Mouse (Mus musculus) mouse trophoblast stem cell (cell line): ENCODE results near the gene Apopt1.

Experiments used
- in situ Hi-C, 2 experiments: fragments of 300-500 bp; cut with MseI, MboI; formaldehyde crosslinking; loops; 2 replicates in 1 of 2; 3 replicates in 1 of 2; pipeline ENCODE4 v1.15.1; 2025

Apopt1 gene

GRCm38 (mm10) chr12:111681305-111681704 lies 31.8 kb upstream of the Apopt1 start:
- in situ Hi-C loops, result no loop called here

GRCm38 (mm10) chr12:111682003-111682402 lies 31.1 kb upstream of the Apopt1 start:
- in situ Hi-C loops, result no loop called here

- in situ Hi-C loops, result no loop called here
Observed at GRCm38 (mm10) chr12:111682806-111683205, 30.3 kb upstream of the Apopt1 start.

- in situ Hi-C loops, result no loop called here
Observed at GRCm38 (mm10) chr12:111686390-111686789, 26.7 kb upstream of the Apopt1 start.

GRCm38 (mm10) chr12:111687350-111688068 lies 25.6 kb upstream of the Apopt1 start:
- in situ Hi-C loops, result no loop called here

GRCm38 (mm10) chr12:111688069-111688428 lies 25.0 kb upstream of the Apopt1 start:
- in situ Hi-C loops, result no loop called here

- in situ Hi-C loops, result no loop called here
Observed at GRCm38 (mm10) chr12:111689426-111689825, 23.6 kb upstream of the Apopt1 start.

GRCm38 (mm10) chr12:111691346-111691872 lies 21.7 kb upstream of the Apopt1 start:
- in situ Hi-C loops, result no loop called here

GRCm38 (mm10) chr12:111692899-111693298 lies 20.2 kb upstream of the Apopt1 start:
- in situ Hi-C loops, result no loop called here

- in situ Hi-C loops, result no loop called here
Observed at GRCm38 (mm10) chr12:111693341-111694270, 19.5 kb upstream of the Apopt1 start.

GRCm38 (mm10) chr12:111694271-111694781 lies 18.7 kb upstream of the Apopt1 start:
- in situ Hi-C loops, result no loop called here

GRCm38 (mm10) chr12:111694880-111695804 lies 17.9 kb upstream of the Apopt1 start:
- in situ Hi-C loops, result no loop called here

GRCm38 (mm10) chr12:111696239-111696638 lies 16.8 kb upstream of the Apopt1 start:
- in situ Hi-C loops, result no loop called here

GRCm38 (mm10) chr12:111697708-111698107 lies 15.4 kb upstream of the Apopt1 start:
- in situ Hi-C loops, result no loop called here

- in situ Hi-C loops, result no loop called here
Observed at GRCm38 (mm10) chr12:111698346-111698913, 14.6 kb upstream of the Apopt1 start.

- in situ Hi-C loops, result no loop called here
Observed at GRCm38 (mm10) chr12:111699542-111699941, 13.5 kb upstream of the Apopt1 start.

- in situ Hi-C loops, result no loop called here
Observed at GRCm38 (mm10) chr12:111700920-111701458, 12.1 kb upstream of the Apopt1 start.

- in situ Hi-C loops, result no loop called here
Observed at GRCm38 (mm10) chr12:111703301-111703700, 9.8 kb upstream of the Apopt1 start.

- in situ Hi-C loops, result no loop called here
Observed at GRCm38 (mm10) chr12:111704609-111705008, 8.5 kb upstream of the Apopt1 start.

- in situ Hi-C loops, result no loop called here
Observed at GRCm38 (mm10) chr12:111705186-111705973, 7.7 kb upstream of the Apopt1 start.
